ENCODE assay signal across 8 mouse cellular contexts in genomic region chr15:87624610-87625091, GRCm38 (mm10).
A peak's percentile ranks its signal among the peaks of the same experiment; 100 is the strongest.
DNase-seq lines count a peak whose midpoint lies in the region; ATAC-seq and TF ChIP-seq lines count a peak whose summit lies in the region.

No protein-coding gene starts in this region.

- peak; percentile 53 for ATAC-seq in embryonic facial prominence, embryonic 15.5 days (ENCODE audit: insufficient number of reproducible peaks, low FRiP score, low TSS enrichment, low read depth)
- peak; percentile 55; the same call in 1 of the 2 replicates for ATAC-seq in kidney, embryonic 16.5 days (ENCODE audit: low FRiP score, low TSS enrichment)
- peak; percentile 30 for ATAC-seq in neural tube, embryonic 12.5 days (ENCODE audit: low FRiP score, low read depth)

- in situ Hi-C loops in ES-E14 (cut with MboI; ENCODE audit: low sequenced_read_pairs in 2 of 2, unreplicated experiment in 2 of 2): loop anchor here (5.0 to 25.0 kb wide), 2 partner anchors 333 to 338 kb away; no protein-coding TSS in a partner anchor

- DNase-seq in heart, embryonic 10.5 days (ENCODE audit: low spot score): no peak
- no peak for DNase-seq in heart, adult 8-10 months (ENCODE audit: low spot score)
- DNase-seq in ES-E14 (ENCODE audit: low read depth, low spot score) (no peak), adipocyte (ENCODE audit: low spot score) (no peak)
- no peak for DNase-seq in right cerebral cortex, postnatal 25 days

- WGBS in heart, embryonic 10.5 days: 1% methylated on average over 70 of the region's 76 CpGs
- WGBS in embryonic facial prominence, embryonic 15.5 days: under 1% methylated on average over 69 of the region's 76 CpGs
- under 1% methylated on average over 50 of the region's 76 CpGs for WGBS in kidney, embryonic 16.5 days
- WGBS in neural tube, embryonic 12.5 days: under 1% methylated on average over 63 of the region's 76 CpGs

- no peaks in the 10 kb centered on the region for H3K36me3 ChIP-seq in heart, embryonic 10.5 days
- no peaks in the 10 kb centered on the region for H3K36me3 ChIP-seq in ES-E14 (ENCODE audit: control insufficient read depth, insufficient read depth, low read length, poor library complexity, severe bottlenecking)
- no peaks in the 10 kb centered on the region for H3K36me3 ChIP-seq in embryonic facial prominence, embryonic 15.5 days
- no peaks in the 10 kb centered on the region for H3K36me3 ChIP-seq in kidney, embryonic 16.5 days (ENCODE audit: insufficient read depth, low read length)
- no peaks in the 10 kb centered on the region for H3K36me3 ChIP-seq in neural tube, embryonic 12.5 days

- peak overlapping the region; percentile 79 for H3K4me3 ChIP-seq in heart, embryonic 10.5 days
- H3K4me3 ChIP-seq in ES-E14 (ENCODE audit: insufficient read depth in 1 of 2, low read depth in 1 of 2, low read length in 2 of 2, poor library complexity in 1 of 2, severe bottlenecking in 1 of 2): peak overlapping the region; percentile 59 to 73; a peak in 3 of 4 replicates
- H3K4me3 ChIP-seq in embryonic facial prominence, embryonic 15.5 days (replicated peaks): peak overlapping the region; percentile 64
- peak overlapping the region; percentile 67 for H3K4me3 ChIP-seq in kidney, embryonic 16.5 days (ENCODE audit: low read length)
- peak overlapping the region; percentile 79 for H3K4me3 ChIP-seq in neural tube, embryonic 12.5 days

- peaks cover 69% of the 10 kb centered on the region for H3K27me3 ChIP-seq in heart, embryonic 10.5 days (ENCODE audit: insufficient read depth, poor library complexity, severe bottlenecking)
- peaks cover 32% of the 10 kb centered on the region for H3K27me3 ChIP-seq in embryonic facial prominence, embryonic 15.5 days
- peaks cover 30% of the 10 kb centered on the region; the same call in 1 of the 2 replicates for H3K27me3 ChIP-seq in kidney, embryonic 16.5 days (ENCODE audit: insufficient read depth, low read length)
- no peaks in the 10 kb centered on the region for H3K27me3 ChIP-seq in neural tube, embryonic 12.5 days (replicated peaks)

- H3K27ac ChIP-seq in heart, embryonic 10.5 days: peak overlapping the region; percentile 86
- no peak overlapping the region for H3K27ac ChIP-seq in ES-E14 (ENCODE audit: insufficient read depth, low read depth, low read length, poor library complexity, severe bottlenecking)
- peak overlapping the region; percentile 51; the same call in 1 of the 2 replicates for H3K27ac ChIP-seq in embryonic facial prominence, embryonic 15.5 days (replicated peaks)
- peak overlapping the region; percentile 43; the same call in 1 of the 2 replicates for H3K27ac ChIP-seq in kidney, embryonic 16.5 days (ENCODE audit: low read length)
- H3K27ac ChIP-seq in neural tube, embryonic 12.5 days: peak overlapping the region; percentile 76

- H3K9ac ChIP-seq in ES-E14 (ENCODE audit: insufficient read depth, low read depth, low read length, poor library complexity, severe bottlenecking): peak overlapping the region; percentile 66
- H3K9ac ChIP-seq in embryonic facial prominence, embryonic 15.5 days: peak overlapping the region; percentile 55
- H3K9ac ChIP-seq in kidney, embryonic 16.5 days (replicated peaks; ENCODE audit: low read length): peak overlapping the region; percentile 74
- H3K9ac ChIP-seq in neural tube, embryonic 12.5 days: peak overlapping the region; percentile 89

- no peaks in the 10 kb centered on the region for H3K9me3 ChIP-seq in heart, embryonic 10.5 days
- no peaks in the 10 kb centered on the region for H3K9me3 ChIP-seq in ES-E14 (ENCODE audit: control insufficient read depth, insufficient read depth, low read depth, low read length)
- no peaks in the 10 kb centered on the region for H3K9me3 ChIP-seq in embryonic facial prominence, embryonic 15.5 days (replicated peaks)
- H3K9me3 ChIP-seq in kidney, embryonic 16.5 days (ENCODE audit: low read length): no peaks in the 10 kb centered on the region
- no peaks in the 10 kb centered on the region for H3K9me3 ChIP-seq in neural tube, embryonic 12.5 days

- H3K4me1 ChIP-seq in heart, embryonic 10.5 days: peaks cover 17% of the 10 kb centered on the region; the same call in 1 of the 2 replicates
- no peaks in the 10 kb centered on the region for H3K4me1 ChIP-seq in ES-E14 (ENCODE audit: control insufficient read depth in 2 of 2, insufficient read depth in 2 of 2, low read length in 2 of 2, poor library complexity in 1 of 2)
- H3K4me1 ChIP-seq in embryonic facial prominence, embryonic 15.5 days: peaks cover 19% of the 10 kb centered on the region
- peaks cover 5% of the 10 kb centered on the region for H3K4me1 ChIP-seq in kidney, embryonic 16.5 days (ENCODE audit: insufficient read depth, low read length)
- H3K4me1 ChIP-seq in neural tube, embryonic 12.5 days: peaks cover 32% of the 10 kb centered on the region

- H3K4me2 ChIP-seq in embryonic facial prominence, embryonic 15.5 days (replicated peaks): peak overlapping the region; percentile 94
- H3K4me2 ChIP-seq in kidney, embryonic 16.5 days (replicated peaks; ENCODE audit: low read depth, low read length): peak overlapping the region; percentile 96
- H3K4me2 ChIP-seq in neural tube, embryonic 12.5 days (replicated peaks): peak overlapping the region; percentile 96

TF ChIP-seq in ES-E14, 5 proteins besides CTCF, POLR2A, EP300 and RAD21:
- TF ChIP-seq CHD2 (IDR thresholded peaks at IDR 0.05; ENCODE audit: low read depth, low read length) (no peak), MAFK (IDR thresholded peaks at IDR 0.05; ENCODE audit: insufficient read depth, low read depth, low read length) (no peak), ZNF384 (IDR thresholded peaks at IDR 0.05; ENCODE audit: low read depth, low read length) (no peak), ZC3H11A (IDR thresholded peaks at IDR 0.05; ENCODE audit: borderline replicate concordance, low read depth, low read length) (no peak), HCFC1 (IDR thresholded peaks at IDR 0.05; ENCODE audit: borderline replicate concordance, insufficient read depth, low read length) (no peak)
